Mouse (Mus musculus): ENCODE results near the gene Pkig. TPM values are rescaled to one million over a fixed set of nuclear protein-coding genes. Genes with fewer than 3 reads are reported as not detected.

Pkig gene
- total and polyA plus RNA-seq, 3 experiments: 79.5 to 160 TPM; not detected in 1

DNA sequence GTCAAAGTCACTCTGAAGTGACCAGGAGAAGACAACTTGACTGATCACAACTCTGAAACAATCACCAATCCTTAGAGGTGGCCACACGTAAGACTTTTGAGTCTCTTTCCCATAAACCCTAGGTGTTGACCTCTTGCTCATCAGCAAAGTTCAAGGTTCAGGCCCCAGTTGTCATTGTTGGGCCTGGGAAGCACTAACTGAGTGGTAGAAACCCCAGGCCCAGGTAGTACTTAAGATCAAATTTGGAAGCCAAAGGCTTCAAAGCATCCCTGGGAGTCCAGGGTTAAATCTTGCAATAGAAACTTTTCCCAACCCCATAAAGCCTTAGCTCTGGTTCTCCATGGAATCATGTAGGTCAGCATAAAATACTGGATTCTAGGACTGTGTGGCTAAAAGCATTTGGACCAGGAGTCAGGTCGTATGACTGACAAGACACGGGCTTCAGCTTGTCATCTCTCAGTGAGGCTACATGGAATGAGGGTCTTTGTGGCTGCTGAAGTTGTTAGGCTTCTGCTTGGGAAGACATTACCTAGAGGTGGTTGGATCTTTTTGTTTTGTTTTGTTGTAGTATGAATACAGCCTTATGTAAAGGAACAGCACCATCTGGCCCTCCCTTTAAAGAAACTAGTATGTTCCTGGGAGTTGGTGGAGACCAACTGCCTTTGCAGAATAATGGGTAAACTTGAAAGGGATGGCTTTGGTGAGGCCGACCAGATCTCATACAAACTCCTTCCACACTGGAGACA lies 42.1 kb upstream of the Pkig start:
- Histone ChIP-seq H3K36me3 (ENCODE audit: control insufficient read depth in 1 of 2, insufficient read depth in 2 of 2, low read length in 2 of 2) (peaks cover 0 to 15% of the 10 kb centered on the region in 2 experiments; a peak in 3 of 4 replicates), H3K27me3 (ENCODE audit: control insufficient read depth in 1 of 2, insufficient read depth in 2 of 2, low read length in 2 of 2) (no peaks in the 10 kb centered on the region), H3K9ac (ENCODE audit: control insufficient read depth, low read depth, low read length, poor library complexity, severe bottlenecking) (no peak overlapping the region), H3K4me3 (ENCODE audit: control insufficient read depth in 1 of 2, insufficient read depth in 1 of 2, low read depth in 2 of 2, low read length in 2 of 2) (no peak overlapping the region), H3K79me2 (ENCODE audit: control insufficient read depth, insufficient read depth, low read length, poor library complexity) (no peaks in the 10 kb centered on the region), H3K27ac (ENCODE audit: control insufficient read depth, low read depth, low read length) (no peak overlapping the region), H3K4me1 (ENCODE audit: control insufficient read depth in 1 of 2, insufficient read depth in 2 of 2, low read length in 2 of 2) (no peaks in the 10 kb centered on the region), H3K9me3 (replicated peaks; ENCODE audit: insufficient read depth, low read length) (no peaks in the 10 kb centered on the region)
- no peak for TF ChIP-seq JUND (IDR thresholded peaks at IDR 0.05; ENCODE audit: low read depth, low read length)
- 0 out of 2 replicates have a peak, but pooled peaks have one; percentile 17 for TF ChIP-seq TBP (IDR thresholded peaks at IDR 0.05; ENCODE audit: low read depth, low read length)
- TF ChIP-seq MYB (IDR thresholded peaks at IDR 0.05; ENCODE audit: low read depth, low read length): peak; percentile 17; the same call in 1 of the 2 replicates
- TF ChIP-seq NELFE (IDR thresholded peaks at IDR 0.05; ENCODE audit: low read depth, low read length): peak; percentile 29; the same call in 1 of the 2 replicates
- no peak; the same call in 1 of the 2 replicates for TF ChIP-seq CHD2 (IDR thresholded peaks at IDR 0.05; ENCODE audit: low read length)
- peak; percentile 25; the same call in 1 of the 2 replicates for TF ChIP-seq POLR2AphosphoS2 (IDR thresholded peaks at IDR 0.05; ENCODE audit: low read length)
- TF ChIP-seq ZMIZ1 (IDR thresholded peaks at IDR 0.05; ENCODE audit: low read depth, low read length): 0 out of 2 replicates have a peak, but pooled peaks have one; percentile 34
- TF ChIP-seq SMC3 (IDR thresholded peaks at IDR 0.05; ENCODE audit: low read depth, low read length): peak; percentile 7; the same call in 1 of the 2 replicates
- DNase-seq (ENCODE audit: low read depth, low spot score): no peak

DNA sequence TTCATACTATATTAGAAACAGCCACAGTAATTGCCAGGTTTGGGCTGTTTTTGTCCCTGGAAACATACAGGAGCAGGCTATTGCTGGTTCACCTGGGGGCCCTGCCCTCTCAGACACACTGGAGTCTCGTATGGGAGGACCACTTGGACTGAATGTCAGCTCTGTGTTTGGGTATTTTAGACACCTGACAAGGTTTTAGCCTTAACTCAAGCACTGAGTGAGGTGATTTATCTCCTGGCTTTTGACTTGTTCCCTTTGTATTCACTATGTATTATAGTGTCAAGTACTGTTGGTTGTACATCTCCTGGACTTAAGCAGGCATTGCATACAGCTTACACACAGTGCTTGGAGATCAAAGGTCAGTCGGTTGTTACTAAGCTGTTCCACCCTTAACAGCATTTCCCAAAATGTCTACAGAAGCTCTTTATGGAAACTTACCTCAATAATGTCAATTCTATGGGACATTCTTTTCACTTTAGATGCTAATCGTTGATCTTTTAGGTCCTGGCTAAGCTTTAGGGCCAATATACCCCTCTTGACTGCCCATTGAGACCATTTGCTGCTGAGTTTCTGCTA lies 41.4 kb upstream of the Pkig start:
- no peaks in the 10 kb centered on the region for H3K79me2 ChIP-seq (ENCODE audit: control insufficient read depth, insufficient read depth, low read length, poor library complexity)
- TF ChIP-seq POLR2A (IDR thresholded peaks at IDR 0.05; ENCODE audit: control insufficient read depth in 1 of 2, insufficient read depth in 1 of 2, low read depth in 1 of 2, low read length in 2 of 2, poor library complexity in 1 of 2) (no peak; a peak in 1 of 4 replicates), GABPA (IDR thresholded peaks at IDR 0.05; ENCODE audit: low read depth, low read length) (no peak), GATA1 (IDR thresholded peaks at IDR 0.05; ENCODE audit: low read depth, low read length) (no peak), CHD2 (IDR thresholded peaks at IDR 0.05; ENCODE audit: low read length) (0 out of 2 replicates have a peak, but pooled peaks have one; percentile 4), ZC3H11A (IDR thresholded peaks at IDR 0.05; ENCODE audit: low read depth, low read length) (no peak), RCOR1 (IDR thresholded peaks at IDR 0.05; ENCODE audit: low read depth, low read length) (no peak), MYB (IDR thresholded peaks at IDR 0.05; ENCODE audit: low read depth, low read length) (no peak), SMC3 (IDR thresholded peaks at IDR 0.05; ENCODE audit: low read depth, low read length) (no peak; the same call in none of the 2 replicates), CHD1 (IDR thresholded peaks at IDR 0.05; ENCODE audit: low read depth, low read length) (no peak), MAFK (IDR thresholded peaks at IDR 0.05; ENCODE audit: borderline replicate concordance, low read depth, low read length) (no peak), EP300 (IDR thresholded peaks at IDR 0.05; ENCODE audit: low read depth in 1 of 2, low read length in 2 of 2) (no peak), MAX (IDR thresholded peaks at IDR 0.05; ENCODE audit: low read length) (no peak), ZMIZ1 (IDR thresholded peaks at IDR 0.05; ENCODE audit: low read depth, low read length) (peak; percentile 71), NELFE (IDR thresholded peaks at IDR 0.05; ENCODE audit: low read depth, low read length) (no peak), RAD21 (IDR thresholded peaks at IDR 0.05; ENCODE audit: low read depth, low read length) (no peak), KAT2A (conservative IDR thresholded peaks at IDR 0.05; ENCODE audit: low read depth, low read length) (no peak), TCF12 (IDR thresholded peaks at IDR 0.05; ENCODE audit: low read depth, low read length) (no peak), CTCF (IDR thresholded peaks at IDR 0.05 in 2 of 3, conservative IDR thresholded peaks at IDR 0.05 in 1 of 3; ENCODE audit: control insufficient read depth in 1 of 3, insufficient read depth in 1 of 3, low read depth in 2 of 3, low read length in 3 of 3, poor library complexity in 1 of 3, severe bottlenecking in 1 of 3) (no peak), NRF1 (IDR thresholded peaks at IDR 0.05; ENCODE audit: insufficient read depth, low read depth, low read length, poor library complexity, severe bottlenecking) (no peak), TAL1 (IDR thresholded peaks at IDR 0.05; ENCODE audit: low read length) (no peak), ELF1 (IDR thresholded peaks at IDR 0.05; ENCODE audit: low read depth, low read length) (no peak), POLR2AphosphoS5 (IDR thresholded peaks at IDR 0.05; ENCODE audit: borderline replicate concordance, low read depth, low read length) (no peak; the same call in 1 of the 2 replicates), USF2 (IDR thresholded peaks at IDR 0.05; ENCODE audit: borderline replicate concordance in 1 of 2, insufficient read depth in 1 of 2, low read depth in 1 of 2, low read length in 2 of 2) (no peak), HCFC1 (IDR thresholded peaks at IDR 0.05; ENCODE audit: low read depth, low read length) (no peak), UBTF (IDR thresholded peaks at IDR 0.05; ENCODE audit: borderline replicate concordance, insufficient read depth, low read depth, low read length) (no peak)

More for the DNA sequence above, 41.4 kb upstream of the Pkig start:
- Histone ChIP-seq H3K27ac (ENCODE audit: control insufficient read depth, low read depth, low read length) (no peak overlapping the region), H3K4me1 (ENCODE audit: control insufficient read depth in 1 of 2, insufficient read depth in 2 of 2, low read length in 2 of 2) (no peaks in the 10 kb centered on the region), H3K27me3 (ENCODE audit: control insufficient read depth in 1 of 2, insufficient read depth in 2 of 2, low read length in 2 of 2) (no peaks in the 10 kb centered on the region), H3K36me3 (ENCODE audit: control insufficient read depth in 1 of 2, insufficient read depth in 2 of 2, low read length in 2 of 2) (peaks cover 0 to 18% of the 10 kb centered on the region in 2 experiments; a peak in 3 of 4 replicates), H3K4me3 (ENCODE audit: control insufficient read depth in 1 of 2, insufficient read depth in 1 of 2, low read depth in 2 of 2, low read length in 2 of 2) (no peak overlapping the region), H3K9ac (ENCODE audit: control insufficient read depth, low read depth, low read length, poor library complexity, severe bottlenecking) (no peak overlapping the region), H3K9me3 (replicated peaks; ENCODE audit: insufficient read depth, low read length) (no peaks in the 10 kb centered on the region)
- peak; percentile 41 for DNase-seq (ENCODE audit: low read depth, low spot score)
